Mouse (Mus musculus): Measurements from ENCODE around the gene Hmox2. TPM values are rescaled to one million over a fixed set of nuclear protein-coding genes. Genes with fewer than 3 reads are reported as not detected.
"Not testable (repeated sequence)": the region's sequence is repeated elsewhere in the genome, so short reads cannot be mapped to it uniquely, and the experiment has no call there.

Gene Hmox2
- polyA plus RNA-seq, 1 experiment from 2014 or later, result 104 TPM

- Histone ChIP-seq H3K4me3 (ENCODE audit: low read depth, low read length) (peak overlapping the region; percentile 95), H3K36me3 (ENCODE audit: insufficient read depth) (peaks cover 14% of the 10 kb centered on the region), H3K27ac (ENCODE audit: low read depth) (peak overlapping the region; percentile 25), H3K4me2 (peak overlapping the region; percentile 94), H3K4me1 (ENCODE audit: insufficient read depth) (peaks cover 6% of the 10 kb centered on the region; the same call in 1 of the 2 replicates), H3K9me3 (ENCODE audit: low read depth, low read length) (no peaks in the 10 kb centered on the region), H3K9ac (peak overlapping the region; percentile 86), H3K27me3 (ENCODE audit: insufficient read depth, low read length) (no peaks in the 10 kb centered on the region)
- no peak for TF ChIP-seq CTCF (IDR thresholded peaks at IDR 0.05; ENCODE audit: low read depth)
- ATAC-seq (ENCODE audit: insufficient read depth) (no peak), DNase-seq (no peak)
- WGBS, result 28% methylated on average over 9 of the region's 9 CpGs
Observed at GRCm38 (mm10) chr16:4683193-4683580, 43.0 kb upstream of the Hmox2 start.

- under 1% methylated on average over 54 of the region's 54 CpGs for WGBS
- TF ChIP-seq CTCF (IDR thresholded peaks at IDR 0.05; ENCODE audit: low read depth), result no peak
- ATAC-seq (ENCODE audit: insufficient read depth) (peak; percentile 84), DNase-seq (peak; percentile 98)
- peaks cover 2% of the 10 kb centered on the region; the same call in 1 of the 2 replicates for H3K4me1 ChIP-seq (ENCODE audit: insufficient read depth)
- H3K9ac ChIP-seq, result peak overlapping the region; percentile 86
- no peaks in the 10 kb centered on the region for H3K27me3 ChIP-seq (ENCODE audit: insufficient read depth, low read length)
- H3K36me3 ChIP-seq (ENCODE audit: insufficient read depth), result peaks cover 18% of the 10 kb centered on the region
- peak overlapping the region; percentile 44 for H3K27ac ChIP-seq (ENCODE audit: low read depth)
- H3K4me2 ChIP-seq, result peak overlapping the region; percentile 94
- H3K9me3 ChIP-seq (ENCODE audit: low read depth, low read length), result no peaks in the 10 kb centered on the region
- peak overlapping the region; percentile 95 for H3K4me3 ChIP-seq (ENCODE audit: low read depth, low read length)
Observed at GRCm38 (mm10) chr16:4683581-4684456, 42.3 kb upstream of the Hmox2 start.

- TF ChIP-seq CTCF (IDR thresholded peaks at IDR 0.05; ENCODE audit: low read depth), result no peak
- peak overlapping the region; percentile 86 for H3K9ac ChIP-seq
- peak overlapping the region; percentile 95 for H3K4me3 ChIP-seq (ENCODE audit: low read depth, low read length)
- under 1% methylated on average over 9 of the region's 9 CpGs for WGBS
- H3K36me3 ChIP-seq (ENCODE audit: insufficient read depth), result peaks cover 24% of the 10 kb centered on the region
- H3K27ac ChIP-seq (ENCODE audit: low read depth), result peak overlapping the region; percentile 44; the same call in 1 of the 2 replicates
- no peak for DNase-seq
- H3K27me3 ChIP-seq (ENCODE audit: insufficient read depth, low read length), result no peaks in the 10 kb centered on the region
- ATAC-seq (ENCODE audit: insufficient read depth), result no peak; the same call in 1 of the 2 replicates
- peak overlapping the region; percentile 94 for H3K4me2 ChIP-seq
- no peaks in the 10 kb centered on the region for H3K4me1 ChIP-seq (ENCODE audit: insufficient read depth)
- H3K9me3 ChIP-seq (ENCODE audit: low read depth, low read length), result no peaks in the 10 kb centered on the region
Observed at GRCm38 (mm10) chr16:4684457-4684791, 41.7 kb upstream of the Hmox2 start.

DNA sequence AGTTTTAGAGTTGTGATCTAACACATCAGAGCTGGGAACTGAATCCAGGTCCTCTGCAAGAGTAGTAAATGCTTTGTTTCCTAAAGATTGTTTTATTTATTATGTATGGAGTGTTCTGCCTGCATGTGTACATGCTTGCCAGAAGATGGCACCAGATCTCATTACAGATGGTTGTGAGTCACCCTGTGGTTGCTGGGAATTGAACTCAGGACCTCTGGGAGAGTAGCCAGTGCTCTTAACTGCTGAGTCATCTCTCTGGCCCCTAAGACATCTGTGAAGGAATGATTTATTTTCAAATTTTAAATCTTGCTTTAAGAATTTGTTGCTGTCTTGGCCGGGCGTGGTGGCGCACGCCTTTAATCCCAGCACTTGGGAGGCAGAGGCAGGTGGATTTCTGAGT lies 36.8 kb upstream of the Hmox2 start:
- H3K27ac ChIP-seq (ENCODE audit: low read depth); H3K9me3 ChIP-seq (ENCODE audit: low read depth, low read length); DNase-seq; H3K4me1 ChIP-seq (ENCODE audit: insufficient read depth); H3K27me3 ChIP-seq (ENCODE audit: insufficient read depth, low read length); H3K9ac ChIP-seq; H3K4me2 ChIP-seq; ATAC-seq (ENCODE audit: insufficient read depth); H3K4me3 ChIP-seq (ENCODE audit: low read depth, low read length): not testable (repeated sequence)
- H3K36me3 ChIP-seq (ENCODE audit: insufficient read depth), result peaks cover 70% of the 10 kb centered on the region
- peak; percentile 7; the same call in 1 of the 2 replicates for TF ChIP-seq CTCF (IDR thresholded peaks at IDR 0.05; ENCODE audit: low read depth)
- 97% methylated on average over 4 of the region's 4 CpGs for WGBS

- no peak for TF ChIP-seq CTCF (IDR thresholded peaks at IDR 0.05; ENCODE audit: low read depth)
- Histone ChIP-seq H3K4me1 (ENCODE audit: insufficient read depth) (no peaks in the 10 kb centered on the region), H3K4me3 (ENCODE audit: low read depth, low read length) (no peak overlapping the region), H3K36me3 (ENCODE audit: insufficient read depth) (peaks cover 92% of the 10 kb centered on the region), H3K4me2 (no peak overlapping the region), H3K9ac (no peak overlapping the region), H3K27ac (ENCODE audit: low read depth) (no peak overlapping the region), H3K9me3 (ENCODE audit: low read depth, low read length) (no peaks in the 10 kb centered on the region), H3K27me3 (ENCODE audit: insufficient read depth, low read length) (no peaks in the 10 kb centered on the region)
- DNase-seq, result no peak
- no peak for ATAC-seq (ENCODE audit: insufficient read depth)
- 94% methylated on average over 3 of the region's 3 CpGs for WGBS
Observed at GRCm38 (mm10) chr16:4701211-4701610, 24.9 kb upstream of the Hmox2 start.

- no peak for TF ChIP-seq CTCF (IDR thresholded peaks at IDR 0.05; ENCODE audit: low read depth)
- ATAC-seq (ENCODE audit: insufficient read depth) (no peak), DNase-seq (no peak)
- no peaks in the 10 kb centered on the region for H3K4me1 ChIP-seq (ENCODE audit: insufficient read depth)
- H3K9me3 ChIP-seq (ENCODE audit: low read depth, low read length), result no peaks in the 10 kb centered on the region
- H3K4me3 ChIP-seq (ENCODE audit: low read depth, low read length), result no peak overlapping the region
- H3K36me3 ChIP-seq (ENCODE audit: insufficient read depth), result peaks cover 92% of the 10 kb centered on the region
- no peaks in the 10 kb centered on the region for H3K27me3 ChIP-seq (ENCODE audit: insufficient read depth, low read length)
- no peak overlapping the region for H3K9ac ChIP-seq
- 38% methylated on average over 1 of the region's 1 CpGs for WGBS
- no peak overlapping the region for H3K27ac ChIP-seq (ENCODE audit: low read depth)
- H3K4me2 ChIP-seq, result no peak overlapping the region
Observed at GRCm38 (mm10) chr16:4702646-4703045, 23.5 kb upstream of the Hmox2 start.

GRCm38 (mm10) chr16:4705541-4705940 lies 20.6 kb upstream of the Hmox2 start:
- WGBS, result 51% methylated on average over 4 of the region's 4 CpGs
- no peak overlapping the region for H3K9ac ChIP-seq
- no peaks in the 10 kb centered on the region for H3K9me3 ChIP-seq (ENCODE audit: low read depth, low read length)
- H3K27me3 ChIP-seq (ENCODE audit: insufficient read depth, low read length), result no peaks in the 10 kb centered on the region
- no peak overlapping the region for H3K4me3 ChIP-seq (ENCODE audit: low read depth, low read length)
- peaks cover 78% of the 10 kb centered on the region for H3K36me3 ChIP-seq (ENCODE audit: insufficient read depth)
- H3K4me2 ChIP-seq, result no peak overlapping the region
- no peaks in the 10 kb centered on the region for H3K4me1 ChIP-seq (ENCODE audit: insufficient read depth)
- TF ChIP-seq CTCF (IDR thresholded peaks at IDR 0.05; ENCODE audit: low read depth), result no peak
- H3K27ac ChIP-seq (ENCODE audit: low read depth), result no peak overlapping the region
- no peak for DNase-seq
- ATAC-seq (ENCODE audit: insufficient read depth), result no peak

Data from lung, embryonic 14.5 days (tissue).